Mouse (Mus musculus): ENCODE data around the gene Gm2115.
A peak's percentile ranks its signal among the peaks of the same experiment; 100 is the strongest.

Gene Gm2115

DNA sequence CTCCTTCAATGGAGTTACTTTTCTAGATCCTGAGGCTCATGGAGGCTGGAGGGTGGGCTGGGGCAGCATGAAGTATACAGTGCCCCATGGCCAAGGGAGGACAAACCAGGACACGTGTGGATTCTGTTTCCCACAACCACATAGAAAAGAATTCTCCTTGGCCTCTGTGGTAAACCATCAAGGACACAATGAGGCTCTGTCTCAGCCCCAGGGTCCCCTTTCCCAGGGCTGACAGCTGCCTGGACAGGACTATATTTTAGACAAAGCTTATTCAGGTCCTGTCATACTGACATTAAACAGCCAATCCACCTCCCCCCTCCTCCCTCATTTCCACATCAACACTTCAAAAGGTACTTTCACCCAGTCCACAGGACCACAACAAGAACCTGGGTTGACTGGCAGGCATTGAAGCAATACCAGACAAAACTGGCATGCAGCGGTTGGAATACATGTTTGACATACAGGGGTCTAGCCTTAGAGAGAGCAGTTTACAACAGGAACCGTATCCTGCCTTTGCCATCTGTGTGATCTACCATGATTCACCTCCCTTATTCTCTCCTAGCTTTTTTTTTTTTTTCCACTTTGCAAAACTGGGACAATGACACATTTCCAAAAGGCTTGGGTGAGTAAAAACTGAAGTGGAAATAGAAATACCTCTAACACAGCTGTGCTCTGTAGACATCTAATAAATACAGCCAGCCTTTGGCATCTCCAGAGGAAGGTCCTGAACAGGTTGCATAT is 57.8 kb downstream of the Gm2115 start:
- no peak for DNase-seq (ENCODE audit: low read depth, low spot score)

DNA sequence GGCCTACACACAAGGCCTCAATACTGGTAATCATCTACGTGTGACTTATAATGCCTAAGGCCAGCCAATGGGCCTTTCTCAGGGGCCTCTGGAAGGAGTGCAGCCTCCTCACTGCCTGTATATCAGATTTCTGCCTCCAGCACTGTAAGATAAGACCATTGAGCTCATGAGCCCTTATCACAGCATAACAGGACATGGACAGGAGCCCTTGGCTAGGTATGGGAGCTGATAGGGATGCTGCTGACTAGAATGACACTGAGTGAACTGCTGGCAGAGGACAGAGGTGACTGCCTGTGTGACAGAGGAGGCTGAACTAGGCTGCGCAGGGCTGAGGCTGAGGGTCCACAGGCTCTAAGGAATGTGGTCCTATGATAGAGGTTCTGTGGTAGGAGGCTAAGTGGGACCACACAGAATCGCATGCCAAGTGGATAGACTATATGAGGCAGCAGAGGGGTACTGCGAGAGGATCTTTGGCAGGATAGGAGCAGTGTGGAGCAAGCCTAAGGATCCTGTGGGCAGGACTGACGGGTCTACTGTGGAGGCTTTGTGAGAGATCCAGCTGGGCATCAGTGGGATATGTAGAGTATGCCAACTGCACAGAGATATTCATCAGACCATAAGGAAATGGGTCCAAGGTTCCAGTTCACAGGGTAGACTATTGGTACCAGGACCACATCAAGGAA is 58.5 kb downstream of the Gm2115 start:
- DNase-seq (ENCODE audit: low read depth, low spot score): no peak

DNA sequence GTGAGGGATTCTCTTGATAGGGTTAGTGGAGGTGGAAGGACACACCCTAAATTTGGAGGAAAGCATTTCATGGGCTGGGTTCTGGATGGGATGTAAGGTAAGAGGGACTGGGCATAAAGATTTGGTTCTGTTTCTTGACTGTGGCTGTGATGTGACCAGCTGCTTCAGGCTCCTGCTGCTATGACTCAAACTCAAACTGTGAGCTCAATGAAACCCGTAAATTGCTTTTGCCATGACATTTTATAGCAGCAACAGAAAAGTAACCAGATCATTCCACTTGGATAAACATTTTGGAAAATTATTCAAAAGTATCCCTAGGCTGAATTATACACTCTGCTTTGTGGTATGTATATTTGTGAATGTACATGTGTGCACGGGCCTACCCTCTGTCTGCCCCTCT is 61.9 kb downstream of the Gm2115 start:
- DNase-seq (ENCODE audit: low read depth, low spot score): no peak

DNA sequence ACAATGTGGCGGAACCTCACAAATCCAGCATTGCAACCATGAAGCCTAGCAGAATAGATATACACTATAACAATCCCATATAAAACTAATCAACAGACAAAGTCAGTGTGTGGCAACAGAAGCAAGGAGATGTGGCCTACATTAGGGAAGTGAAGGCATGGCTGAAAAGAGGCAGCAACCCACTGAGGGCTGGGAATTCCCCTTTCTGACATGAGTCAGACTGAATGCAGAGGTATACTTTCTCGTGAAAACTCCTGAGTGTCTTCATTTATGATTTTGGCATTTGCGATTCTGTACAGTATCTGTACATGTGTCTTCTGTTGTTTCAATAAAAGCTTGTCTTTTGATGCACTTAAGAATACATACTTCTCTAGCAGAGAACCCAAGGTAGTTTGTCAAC is 62.6 kb downstream of the Gm2115 start:
- DNase-seq (ENCODE audit: low read depth, low spot score): no peak

DNA sequence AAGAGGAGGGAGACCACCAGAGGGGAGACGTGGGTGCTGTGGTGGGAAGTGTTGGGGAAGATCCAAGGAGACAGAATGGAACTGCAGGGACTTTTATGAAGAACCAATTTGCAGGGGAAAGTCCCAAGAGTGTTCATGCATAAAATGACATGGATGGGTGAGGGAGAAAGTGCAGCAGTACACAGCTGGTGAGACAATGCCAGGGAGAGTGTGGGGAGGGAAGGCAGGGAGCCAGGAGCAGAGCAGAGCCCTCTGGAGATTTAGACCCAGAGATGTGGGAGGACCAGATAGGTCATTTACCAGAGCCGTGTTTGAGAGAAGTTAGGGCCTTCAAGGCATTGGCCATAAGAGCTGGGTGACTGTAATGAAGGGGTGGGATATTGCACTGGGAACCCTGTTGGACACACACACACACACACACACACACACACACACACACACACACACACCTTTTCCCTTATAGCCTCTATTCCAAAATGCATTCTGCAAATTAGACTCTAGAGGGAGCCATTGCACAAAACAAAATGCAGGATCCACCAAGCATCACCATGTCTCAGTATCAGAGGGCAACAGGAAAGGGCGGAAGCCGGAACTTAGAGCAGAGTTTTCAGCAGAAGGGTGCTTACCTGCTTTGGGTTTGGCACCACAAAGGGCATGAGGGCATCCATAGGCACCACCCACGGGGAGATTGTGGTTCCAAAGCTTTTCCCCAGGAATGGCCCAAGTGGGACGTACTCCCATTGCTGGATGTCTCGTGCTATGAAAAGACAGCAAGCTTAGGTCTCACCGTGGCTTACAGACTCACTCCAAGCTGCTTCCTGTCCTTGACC is 65.5 kb downstream of the Gm2115 start:
- DNase-seq (ENCODE audit: low read depth, low spot score): peak; percentile 40

DNA sequence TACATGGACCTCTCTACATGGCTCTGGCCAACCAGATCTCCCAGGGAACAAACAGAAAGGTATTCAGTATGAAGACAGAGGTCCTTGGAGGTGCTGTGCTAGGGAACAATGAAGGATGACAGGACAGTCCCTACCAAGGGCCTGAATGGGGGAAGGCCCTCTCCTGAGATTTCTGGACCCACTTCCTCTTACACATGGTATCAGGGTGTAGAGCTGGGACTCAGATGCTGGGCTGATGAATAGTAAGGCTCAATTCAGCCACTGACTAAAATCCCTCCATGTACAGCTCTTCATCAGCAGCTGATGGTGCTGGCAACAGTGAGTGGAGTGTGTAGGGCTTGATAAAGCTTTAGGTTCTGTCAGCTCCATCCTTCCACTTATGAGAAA is 66.2 kb downstream of the Gm2115 start:
- DNase-seq (ENCODE audit: low read depth, low spot score): no peak

DNA sequence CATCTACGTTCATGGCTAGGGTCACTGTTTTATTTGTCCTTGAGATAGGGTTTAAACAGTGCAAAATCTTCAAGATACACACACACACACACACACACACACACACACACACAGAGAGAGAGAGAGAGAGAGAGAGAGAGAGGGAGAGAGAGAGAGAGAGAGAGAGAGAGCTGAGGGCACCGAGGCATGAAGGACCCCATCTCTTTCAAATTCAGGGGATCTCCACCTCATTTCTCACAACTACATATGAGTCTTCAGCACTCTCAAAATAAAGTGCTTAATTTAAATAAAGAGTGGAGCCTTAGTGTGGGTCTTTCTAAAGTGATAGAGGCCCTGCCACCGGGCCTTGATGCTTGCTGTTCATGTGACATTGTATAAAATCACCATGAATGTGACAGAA is 67.2 kb downstream of the Gm2115 start:
- no peak for DNase-seq (ENCODE audit: low read depth, low spot score)

DNA sequence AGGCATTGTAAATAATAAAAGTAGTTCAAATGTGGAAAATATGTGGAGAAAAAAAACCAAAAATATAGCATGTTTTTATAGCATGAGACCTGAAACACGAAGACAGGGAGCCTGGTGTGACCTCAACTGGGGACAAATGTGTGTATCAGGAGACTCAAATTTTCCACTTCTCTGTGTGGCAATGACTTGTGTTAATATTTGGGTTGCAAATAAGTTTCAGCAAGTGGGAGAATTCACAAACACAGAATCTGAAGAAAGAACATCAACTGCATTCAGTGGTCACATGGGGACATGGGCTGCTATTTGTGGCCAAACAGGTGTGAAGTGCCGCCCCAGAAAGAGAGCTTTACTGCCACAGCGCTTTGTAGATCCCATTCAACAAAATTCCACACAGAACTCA is 67.9 kb downstream of the Gm2115 start:
- no peak for DNase-seq (ENCODE audit: low read depth, low spot score)

DNA sequence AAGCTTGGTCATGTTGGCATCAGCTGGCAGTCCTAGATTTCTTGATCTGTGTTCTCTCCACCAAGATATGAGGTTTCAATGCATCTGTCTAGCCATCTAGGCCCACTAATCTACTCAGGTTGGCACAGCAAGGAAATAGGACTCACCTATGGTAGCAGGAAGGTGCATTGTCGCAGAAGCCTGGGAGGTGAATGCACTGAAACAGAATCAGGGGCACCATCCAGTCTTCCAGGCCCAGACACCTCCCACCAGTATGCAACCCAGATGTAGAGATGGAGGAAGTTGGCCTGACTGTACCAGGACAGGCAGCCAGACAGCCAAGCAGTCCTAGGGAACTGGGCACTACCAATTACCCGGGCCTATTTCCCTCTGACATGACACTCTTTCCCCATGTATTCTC is 71.9 kb downstream of the Gm2115 start:
- DNase-seq (ENCODE audit: low read depth, low spot score): no peak

DNA sequence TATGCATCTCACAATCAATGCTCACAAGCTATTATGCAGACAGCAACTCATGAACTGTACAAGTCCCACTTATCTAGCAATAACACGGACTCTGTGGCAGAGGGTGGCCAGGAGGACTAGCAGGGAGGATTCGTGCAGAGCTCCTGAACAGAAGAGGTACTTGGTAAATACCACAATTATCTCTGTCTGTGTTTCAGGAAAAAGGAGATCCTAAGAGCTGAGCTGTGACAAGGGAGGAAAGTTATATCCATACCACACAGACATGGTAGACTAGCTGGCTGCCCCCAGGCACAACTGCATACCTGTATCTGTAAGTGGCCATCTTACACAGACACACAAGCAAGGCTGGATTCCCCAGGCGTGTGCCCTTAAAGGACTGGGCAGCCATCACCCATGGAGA is 72.6 kb downstream of the Gm2115 start:
- DNase-seq (ENCODE audit: low read depth, low spot score): no peak

DNA sequence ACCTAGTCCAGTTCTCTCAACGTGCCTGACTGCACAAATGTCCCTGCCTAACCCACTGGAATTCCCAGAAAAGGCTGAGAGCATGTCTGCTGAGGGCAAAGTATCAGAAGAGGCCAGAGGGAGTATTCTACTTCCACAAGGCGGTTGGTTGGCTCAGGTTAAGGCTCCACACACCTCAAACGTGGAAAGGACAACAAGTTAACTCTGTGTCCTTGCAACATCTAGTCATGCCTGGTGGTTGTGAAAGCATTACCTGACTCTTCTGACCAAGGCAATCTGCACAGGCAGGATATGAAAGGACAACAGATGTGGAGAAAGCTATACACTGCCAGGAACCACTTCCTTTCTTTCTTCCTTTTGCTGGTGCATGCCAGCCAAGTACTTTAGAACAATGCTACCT is 75.7 kb downstream of the Gm2115 start:
- no peak for DNase-seq (ENCODE audit: low read depth, low spot score)

DNA sequence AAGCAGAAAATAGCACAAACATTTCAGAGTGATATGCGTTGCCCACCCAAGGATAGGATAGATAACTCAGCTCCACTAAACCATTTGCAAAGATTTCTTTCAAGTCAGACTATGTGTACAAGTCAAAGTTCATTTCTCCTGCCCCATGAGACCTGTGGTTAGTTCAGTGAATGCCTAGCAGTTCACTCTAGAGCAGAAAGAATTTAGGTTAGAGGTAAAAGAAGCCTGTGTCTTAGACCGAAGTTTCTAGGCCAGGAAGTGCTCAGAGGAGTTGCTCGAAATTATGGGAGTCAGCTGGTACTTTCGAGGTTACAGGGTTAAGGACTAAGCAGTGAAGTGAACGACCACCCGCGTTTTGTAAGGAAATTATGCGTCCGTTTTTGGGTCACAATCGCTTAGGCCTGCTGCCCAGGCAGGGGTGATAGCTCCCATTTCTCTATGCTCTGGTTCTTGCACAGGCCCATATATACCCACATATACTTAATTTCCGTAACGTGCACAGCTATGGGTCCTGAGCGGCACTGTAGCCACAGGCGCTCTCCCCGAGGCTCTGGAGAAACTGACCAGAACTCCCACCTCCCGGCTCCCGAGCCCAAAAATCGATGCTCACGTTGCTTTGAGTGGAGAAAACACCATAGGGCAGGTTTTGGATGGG is 76.4 kb downstream of the Gm2115 start:
- DNase-seq (ENCODE audit: low read depth, low spot score): no peak

DNA sequence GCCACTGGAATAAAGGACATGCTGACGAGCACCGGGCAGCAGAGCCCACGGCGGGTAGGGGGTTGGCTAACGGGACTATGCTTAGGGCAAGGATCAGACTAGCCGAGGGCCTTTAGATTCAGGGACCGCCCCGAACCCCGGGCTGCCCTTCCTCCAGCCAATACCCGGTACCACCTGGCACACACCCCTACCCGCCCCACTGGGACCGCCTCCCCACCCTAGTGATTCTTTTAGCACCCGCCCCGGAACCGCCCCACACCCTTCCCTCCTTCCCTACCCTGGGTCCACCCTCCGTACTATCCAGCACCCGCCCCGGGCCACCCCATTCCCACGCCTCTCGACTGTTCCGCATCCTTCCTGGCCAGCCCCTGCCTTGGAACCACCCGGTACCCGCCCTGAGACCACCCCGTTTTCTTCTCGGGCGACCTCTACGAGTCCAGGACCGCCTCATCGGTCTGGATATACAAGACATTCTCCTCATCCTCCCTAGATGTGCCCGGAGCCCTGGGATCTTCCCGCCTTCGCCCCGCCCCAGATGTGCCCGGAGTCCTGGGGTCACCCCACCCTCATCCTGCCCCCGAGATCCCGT is 77.0 kb downstream of the Gm2115 start:
- peak; percentile 27 for DNase-seq (ENCODE audit: low read depth, low spot score)

DNA sequence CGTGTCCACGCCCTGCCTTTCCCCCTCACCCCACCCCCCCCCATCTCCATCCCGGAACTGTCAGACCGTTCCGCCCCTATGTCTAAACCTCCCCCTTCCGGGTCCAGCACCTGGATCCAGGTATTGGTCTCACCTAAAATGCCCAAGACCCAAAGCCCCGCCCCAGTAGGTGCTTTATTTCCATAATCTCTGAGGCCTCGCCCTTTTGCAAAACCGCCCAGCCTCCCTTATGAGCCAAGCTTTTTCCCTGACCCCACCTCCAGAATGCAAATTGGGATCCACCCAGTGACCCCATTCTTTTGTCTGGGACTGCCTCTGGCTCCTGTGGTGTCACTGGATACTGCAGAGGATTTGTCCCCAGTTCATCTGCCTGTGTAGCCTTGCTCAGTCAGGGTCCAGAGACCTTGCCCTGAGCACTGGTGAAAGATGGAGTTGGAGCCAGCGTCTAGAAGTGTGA is 77.6 kb downstream of the Gm2115 start, which contains the start of gene Fah:
Gene Fah, minus strand, starts transcription at position 430 of the 457 bp plus-strand sequence.
- peak; percentile 26 for DNase-seq (ENCODE audit: low read depth, low spot score)

DNA sequence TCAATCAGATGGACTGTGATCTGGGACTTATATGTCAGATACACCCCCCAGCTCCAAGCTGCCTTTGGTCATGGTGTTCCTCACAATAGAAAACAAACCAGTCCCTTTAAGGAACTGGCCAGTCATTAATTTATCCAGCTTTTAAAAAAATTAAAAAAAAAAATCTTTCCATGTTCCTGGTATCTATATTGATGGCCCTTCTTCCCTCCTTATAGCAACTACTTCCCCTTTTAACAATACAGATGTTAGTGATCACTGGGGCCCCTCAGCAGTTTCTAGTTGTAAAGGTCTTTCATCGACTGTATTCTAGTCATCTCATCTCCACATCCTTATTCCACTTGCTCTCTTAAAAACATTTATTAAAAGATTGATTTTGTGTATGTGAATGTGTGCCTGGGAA is 82.9 kb downstream of the Gm2115 start:
- DNase-seq (ENCODE audit: low read depth, low spot score): no peak

DNA sequence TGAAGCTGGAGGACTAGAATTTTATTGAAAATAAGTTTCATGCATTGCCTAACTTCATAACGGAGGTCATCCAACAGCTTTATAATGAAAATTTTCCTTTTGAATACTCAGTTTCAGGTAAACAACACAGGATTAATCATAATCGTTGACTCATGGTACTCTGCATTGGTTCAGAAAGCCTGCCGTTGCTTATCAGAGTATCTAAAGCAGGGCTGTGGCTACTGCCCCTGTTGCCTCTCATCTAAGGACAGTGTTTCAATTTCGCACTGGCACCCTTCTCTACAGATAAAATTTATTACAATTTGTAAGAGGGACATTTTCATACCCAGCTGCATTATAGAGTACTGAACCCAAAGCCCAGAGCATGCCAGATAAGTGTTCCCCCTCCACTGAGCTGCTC is 83.7 kb downstream of the Gm2115 start:
- DNase-seq (ENCODE audit: low read depth, low spot score): no peak

DNA sequence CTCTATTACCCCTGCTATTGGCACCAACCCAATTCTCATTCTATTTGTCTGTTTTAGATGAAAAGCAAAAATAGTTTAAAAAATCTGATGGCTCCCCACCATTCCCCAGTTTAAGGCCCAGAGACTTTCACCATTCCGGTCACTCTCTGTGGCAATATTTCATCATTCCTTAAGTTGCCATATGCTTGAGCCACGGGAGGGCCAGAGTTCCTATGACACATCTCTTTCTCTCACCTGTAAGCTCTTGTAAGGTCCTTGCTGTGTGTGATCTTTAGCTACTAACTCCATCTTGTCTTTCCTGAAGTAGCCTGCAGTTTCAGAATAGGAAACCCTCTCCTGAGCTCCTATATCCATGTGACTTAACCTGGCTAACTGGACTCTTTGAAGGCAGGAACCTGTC is 90.2 kb downstream of the Gm2115 start:
- no peak for DNase-seq (ENCODE audit: low read depth, low spot score)

DNA sequence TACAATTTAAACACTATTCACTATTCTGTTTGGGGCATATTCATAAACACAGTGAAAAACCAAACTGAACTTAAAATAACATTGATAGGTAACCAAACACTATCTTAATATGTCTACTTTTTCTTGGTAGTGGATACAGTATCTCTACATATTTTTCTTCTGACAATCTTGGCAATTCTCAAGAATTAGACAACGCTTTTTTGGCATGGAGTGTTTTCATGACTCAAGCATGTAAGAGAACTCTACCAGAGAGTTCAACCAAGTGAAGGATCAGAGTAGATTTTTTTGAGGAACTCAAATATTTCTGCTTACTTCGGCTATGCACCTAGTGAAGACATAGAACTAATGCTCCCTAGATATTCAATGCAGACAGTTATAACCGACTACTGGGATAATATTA is 92.2 kb downstream of the Gm2115 start:
- DNase-seq (ENCODE audit: low read depth, low spot score): no peak

DNA sequence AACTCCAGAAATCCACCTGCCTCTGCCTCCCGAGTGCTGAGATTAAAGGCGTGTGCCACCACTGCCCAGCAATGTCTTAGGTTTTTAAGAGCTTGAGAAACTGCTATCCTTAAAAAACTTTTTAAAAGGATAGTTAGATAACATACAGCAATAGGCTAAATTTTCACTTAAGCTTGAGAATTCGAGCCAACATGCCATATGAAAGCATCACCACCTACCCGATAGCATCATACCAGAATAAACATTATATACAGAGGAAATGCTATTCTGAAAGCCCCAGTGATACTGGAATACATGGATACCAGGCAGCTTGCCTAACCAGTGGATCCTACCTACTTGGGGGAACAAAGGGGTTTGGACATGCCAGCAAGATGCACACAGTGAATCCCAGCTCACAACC is 95.0 kb downstream of the Gm2115 start:
- no peak for DNase-seq (ENCODE audit: low read depth, low spot score)

DNA sequence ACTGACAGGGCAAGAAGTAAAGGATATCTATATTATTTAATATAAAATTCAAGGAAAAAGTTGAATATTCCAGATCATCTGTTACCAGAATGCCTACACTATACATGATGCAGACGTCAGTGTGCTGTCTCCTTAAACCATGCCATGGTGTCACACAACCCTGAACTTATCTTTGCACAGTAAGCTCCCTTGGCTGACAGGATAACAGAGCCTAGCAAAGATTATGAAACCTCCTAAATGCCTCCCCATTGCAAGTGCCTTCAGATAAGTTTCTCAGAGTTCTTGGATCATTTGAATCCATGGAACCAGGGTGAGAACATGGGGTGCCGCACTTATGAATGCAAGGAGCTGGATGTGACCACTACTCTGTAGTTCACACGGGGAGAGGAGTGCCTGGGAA is 103.1 kb downstream of the Gm2115 start:
- no peak for DNase-seq (ENCODE audit: low read depth, low spot score)
